Mouse (Mus musculus): ENCODE results near the gene Dnah14. TPM values are rescaled to one million over a fixed set of nuclear protein-coding genes. Genes with fewer than 3 reads are reported as not detected.
"Not testable (repeated sequence)": the region's sequence is repeated elsewhere in the genome, so short reads cannot be mapped to it uniquely, and the experiment has no call there.

The Dnah14 gene
- polyA plus RNA-seq, 1 experiment from 2014 or later = 0.93 TPM

DNA sequence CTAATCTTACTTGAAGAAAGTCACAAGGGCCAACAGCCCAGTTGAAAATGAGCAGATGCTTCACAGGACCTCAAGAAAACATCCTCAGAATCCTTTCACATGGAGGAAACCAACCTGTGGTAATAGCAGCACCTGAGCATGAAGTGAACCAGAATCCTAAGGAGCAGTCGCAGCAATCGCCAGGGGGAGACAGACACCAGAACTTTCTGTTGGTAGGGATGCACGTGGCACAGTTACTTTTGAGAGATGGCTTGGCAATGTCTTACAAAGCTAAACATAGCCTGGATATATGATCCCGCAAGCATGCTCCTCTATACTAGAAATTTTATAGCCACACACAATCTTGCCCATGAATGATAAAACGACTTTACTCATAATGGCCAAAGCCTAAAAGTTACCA is 152.3 kb downstream of the Dnah14 start:
- Histone ChIP-seq H3K4me2 (ENCODE audit: low read length) (no peak overlapping the region), H3K9me3 (ENCODE audit: control insufficient read depth, low read length) (no peaks in the 10 kb centered on the region), H3K27ac (replicated peaks; ENCODE audit: low read depth, low read length) (no peak overlapping the region), H3K4me3 (replicated peaks; ENCODE audit: low read depth, low read length) (no peak overlapping the region), H3K9ac (replicated peaks; ENCODE audit: low read length) (no peak overlapping the region), H3K4me1 (ENCODE audit: control insufficient read depth, insufficient read depth, low read length) (no peaks in the 10 kb centered on the region), H3K27me3 (ENCODE audit: control insufficient read depth, insufficient read depth, low read length) (no peaks in the 10 kb centered on the region), H3K36me3 (ENCODE audit: control insufficient read depth, insufficient read depth, low read length) (no peaks in the 10 kb centered on the region)
- ATAC-seq (ENCODE audit: low FRiP score, low TSS enrichment) (no peak), DNase-seq (peak; percentile 46)
- WGBS = 64% methylated on average over 5 of the region's 5 CpGs

DNA sequence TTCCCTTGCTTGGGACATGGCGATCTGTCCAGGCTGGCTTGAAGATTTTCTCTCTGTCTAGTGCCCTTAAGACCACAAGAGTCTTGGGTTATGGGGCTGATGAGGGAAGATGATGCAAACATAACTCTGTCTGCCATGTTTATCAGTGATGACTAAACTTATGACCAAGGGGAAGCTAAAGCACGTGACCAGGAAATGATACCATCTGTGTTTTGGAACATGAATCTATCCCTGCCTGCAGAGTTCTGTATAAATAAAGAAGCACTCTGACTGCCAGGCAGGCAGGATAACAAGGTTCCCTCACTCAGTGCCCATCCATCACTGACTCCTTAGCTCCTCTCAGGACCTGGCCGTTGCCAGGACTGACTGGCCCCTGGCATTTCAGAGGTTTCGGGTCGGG is 157.2 kb downstream of the Dnah14 start:
- no peaks in the 10 kb centered on the region for H3K4me1 ChIP-seq (ENCODE audit: control insufficient read depth, insufficient read depth, low read length)
- no peaks in the 10 kb centered on the region for H3K9me3 ChIP-seq (ENCODE audit: control insufficient read depth, low read length)
- H3K36me3 ChIP-seq (ENCODE audit: control insufficient read depth, insufficient read depth, low read length) = no peaks in the 10 kb centered on the region
- no peaks in the 10 kb centered on the region for H3K27me3 ChIP-seq (ENCODE audit: control insufficient read depth, insufficient read depth, low read length)
- no peak overlapping the region for H3K4me2 ChIP-seq (ENCODE audit: low read length)
- H3K4me3 ChIP-seq (replicated peaks; ENCODE audit: low read depth, low read length) = no peak overlapping the region
- H3K27ac ChIP-seq (replicated peaks; ENCODE audit: low read depth, low read length) = no peak overlapping the region
- DNase-seq (no peak), ATAC-seq (ENCODE audit: low FRiP score, low TSS enrichment) (no peak)
- no peak overlapping the region for H3K9ac ChIP-seq (replicated peaks; ENCODE audit: low read length)
- 94% methylated on average over 5 of the region's 5 CpGs for WGBS

DNA sequence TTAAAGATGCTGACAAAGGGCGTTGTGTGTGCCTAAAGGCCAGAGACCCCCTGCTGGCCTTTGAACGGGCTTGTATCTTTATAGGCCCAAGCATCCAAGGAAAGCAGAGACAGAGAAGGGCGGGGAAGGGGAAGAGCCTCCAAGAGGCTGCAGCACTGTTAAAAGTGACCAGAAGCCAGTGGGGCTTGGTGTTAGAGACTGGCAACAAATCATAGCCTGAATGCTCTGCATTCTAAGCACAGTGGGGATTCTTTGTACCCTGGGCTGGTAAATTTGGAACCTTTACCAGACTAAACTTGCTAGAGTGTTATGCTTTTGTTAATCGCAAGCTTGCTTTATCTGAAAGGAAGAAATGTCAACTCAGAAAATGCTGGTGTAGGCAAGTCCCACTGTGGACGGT is 163.9 kb downstream of the Dnah14 start:
- Histone ChIP-seq H3K36me3 (ENCODE audit: control insufficient read depth, insufficient read depth, low read length) (no peaks in the 10 kb centered on the region), H3K4me1 (ENCODE audit: control insufficient read depth, insufficient read depth, low read length) (no peaks in the 10 kb centered on the region; the same call in 1 of the 2 replicates), H3K9ac (replicated peaks; ENCODE audit: low read length) (no peak overlapping the region), H3K4me3 (replicated peaks; ENCODE audit: low read depth, low read length) (no peak overlapping the region), H3K9me3 (ENCODE audit: control insufficient read depth, low read length) (no peaks in the 10 kb centered on the region), H3K4me2 (ENCODE audit: low read length) (no peak overlapping the region), H3K27ac (replicated peaks; ENCODE audit: low read depth, low read length) (no peak overlapping the region), H3K27me3 (ENCODE audit: control insufficient read depth, insufficient read depth, low read length) (no peaks in the 10 kb centered on the region)
- WGBS = 43% methylated on average over 5 of the region's 5 CpGs
- no peak for DNase-seq
- ATAC-seq (ENCODE audit: low FRiP score, low TSS enrichment) = no peak

DNA sequence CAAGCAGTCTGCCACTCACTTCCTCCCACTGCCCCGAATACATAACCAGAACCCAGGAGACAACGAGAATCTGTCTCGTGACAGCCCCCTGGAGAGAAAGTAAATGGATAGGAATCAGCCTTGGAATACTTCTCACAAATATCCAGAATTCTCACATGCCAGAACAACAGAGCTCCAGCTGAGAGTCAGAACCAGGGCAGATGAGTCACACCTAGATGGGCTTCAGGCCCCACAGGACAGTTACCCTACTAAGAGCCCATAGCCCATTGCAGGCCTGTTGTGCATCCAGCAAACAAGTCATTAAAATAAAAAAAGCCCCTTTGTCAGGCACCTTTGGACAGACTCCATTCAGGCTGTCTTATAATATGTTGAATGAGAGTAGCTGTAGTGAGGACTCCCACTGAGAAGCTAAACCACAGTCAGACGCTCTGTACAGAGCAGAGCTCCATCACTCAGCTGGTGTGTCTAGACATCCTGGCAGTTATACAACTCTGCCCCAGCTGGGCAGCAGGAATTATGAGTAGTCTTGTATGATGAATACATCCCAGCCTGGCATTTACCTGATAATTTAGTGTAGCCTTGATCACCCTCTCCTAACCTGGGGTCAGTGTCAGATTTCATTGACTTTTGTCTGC is 166.0 kb downstream of the Dnah14 start:
- Histone ChIP-seq H3K4me1 (ENCODE audit: control insufficient read depth, insufficient read depth, low read length) (no peaks in the 10 kb centered on the region; the same call in 1 of the 2 replicates), H3K9ac (replicated peaks; ENCODE audit: low read length) (no peak overlapping the region), H3K36me3 (ENCODE audit: control insufficient read depth, insufficient read depth, low read length) (no peaks in the 10 kb centered on the region), H3K9me3 (ENCODE audit: control insufficient read depth, low read length) (no peaks in the 10 kb centered on the region), H3K4me3 (replicated peaks; ENCODE audit: low read depth, low read length) (no peak overlapping the region), H3K27me3 (ENCODE audit: control insufficient read depth, insufficient read depth, low read length) (no peaks in the 10 kb centered on the region), H3K4me2 (ENCODE audit: low read length) (no peak overlapping the region), H3K27ac (replicated peaks; ENCODE audit: low read depth, low read length) (no peak overlapping the region)
- 41% methylated on average over 4 of the region's 4 CpGs for WGBS
- no peak for ATAC-seq (ENCODE audit: low FRiP score, low TSS enrichment)
- DNase-seq = peak; percentile 14

DNA sequence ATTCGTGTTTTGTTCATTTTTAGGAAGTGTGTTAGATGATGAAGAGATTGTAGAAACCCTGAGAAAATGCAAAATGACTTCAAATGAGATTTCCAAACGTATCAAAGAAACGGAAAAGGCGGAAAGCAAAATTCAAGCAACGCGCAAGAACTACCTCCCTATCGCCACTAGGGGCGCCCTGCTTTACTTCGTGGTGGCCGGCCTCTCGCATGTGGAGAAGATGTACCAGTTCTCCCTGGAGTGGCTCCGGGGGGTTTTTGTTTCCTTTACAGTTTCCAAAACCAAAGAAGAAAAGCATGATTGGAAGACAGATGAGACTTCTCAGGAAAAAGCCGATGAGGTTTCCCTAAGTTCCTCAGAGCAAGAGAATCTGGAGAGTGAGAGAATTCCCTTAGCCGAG is 193.0 kb downstream of the Dnah14 start:
- H3K4me1 ChIP-seq (ENCODE audit: control insufficient read depth, insufficient read depth, low read length) = no peaks in the 10 kb centered on the region
- H3K9ac ChIP-seq (replicated peaks; ENCODE audit: low read length) = no peak overlapping the region
- H3K36me3 ChIP-seq (ENCODE audit: control insufficient read depth, insufficient read depth, low read length) = no peaks in the 10 kb centered on the region
- no peak overlapping the region for H3K27ac ChIP-seq (replicated peaks; ENCODE audit: low read depth, low read length)
- no peak for DNase-seq
- no peaks in the 10 kb centered on the region for H3K9me3 ChIP-seq (ENCODE audit: control insufficient read depth, low read length)
- WGBS = 63% methylated on average over 14 of the region's 14 CpGs
- no peak overlapping the region for H3K4me2 ChIP-seq (ENCODE audit: low read length)
- no peak for ATAC-seq (ENCODE audit: low FRiP score, low TSS enrichment)
- no peak overlapping the region for H3K4me3 ChIP-seq (replicated peaks; ENCODE audit: low read depth, low read length)
- H3K27me3 ChIP-seq (ENCODE audit: control insufficient read depth, insufficient read depth, low read length) = no peaks in the 10 kb centered on the region

DNA sequence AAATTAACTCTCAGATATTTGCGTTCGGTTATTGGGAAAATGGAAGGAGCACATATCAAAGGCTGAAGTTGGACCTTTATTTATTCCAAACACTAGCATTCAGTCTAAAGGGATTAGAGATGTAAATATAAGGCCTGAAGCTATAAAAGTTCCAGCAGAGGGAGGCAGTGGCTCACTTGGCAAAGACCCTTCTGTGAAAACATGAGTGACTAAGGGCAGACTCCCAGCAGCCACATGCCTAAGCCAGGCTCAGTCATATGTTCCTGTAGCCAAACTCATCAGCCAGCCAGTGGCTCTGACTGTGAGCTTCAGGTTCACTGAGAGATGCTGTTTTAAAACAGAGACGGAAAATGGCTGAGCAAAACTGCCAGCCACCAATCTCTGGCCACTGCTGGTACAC is 195.5 kb downstream of the Dnah14 start:
- Histone ChIP-seq H3K27me3 (ENCODE audit: control insufficient read depth, insufficient read depth, low read length) (no peaks in the 10 kb centered on the region), H3K4me1 (ENCODE audit: control insufficient read depth, insufficient read depth, low read length) (no peaks in the 10 kb centered on the region), H3K9me3 (ENCODE audit: control insufficient read depth, low read length) (no peaks in the 10 kb centered on the region), H3K27ac (replicated peaks; ENCODE audit: low read depth, low read length) (no peak overlapping the region), H3K36me3 (ENCODE audit: control insufficient read depth, insufficient read depth, low read length) (no peaks in the 10 kb centered on the region), H3K4me3 (replicated peaks; ENCODE audit: low read depth, low read length) (no peak overlapping the region), H3K4me2 (ENCODE audit: low read length) (no peak overlapping the region), H3K9ac (replicated peaks; ENCODE audit: low read length) (no peak overlapping the region)
- 90% methylated on average over 3 of the region's 3 CpGs for WGBS
- ATAC-seq (ENCODE audit: low FRiP score, low TSS enrichment) = no peak
- DNase-seq = no peak

DNA sequence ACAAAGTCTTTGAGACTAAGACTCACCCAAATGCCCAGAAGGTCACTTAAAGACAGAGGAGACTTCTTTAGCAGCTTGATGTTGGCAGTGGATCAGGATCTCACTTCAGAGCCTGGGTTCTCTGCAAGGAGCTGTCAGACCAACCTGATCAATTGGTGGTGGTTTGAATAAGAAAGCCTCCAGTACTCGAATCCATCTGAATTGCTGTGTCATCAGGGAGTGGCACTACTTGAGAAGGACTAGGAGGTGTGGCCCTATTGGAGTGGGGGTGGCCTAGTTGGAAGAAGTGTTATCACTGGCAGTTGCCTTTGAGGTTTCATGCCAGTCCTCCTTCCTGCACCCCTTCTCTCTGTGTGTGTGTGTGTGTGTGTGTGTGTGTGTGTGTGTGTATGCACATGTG is 200.2 kb downstream of the Dnah14 start:
- Histone ChIP-seq H3K4me2 (ENCODE audit: low read length) (no peak overlapping the region), H3K4me1 (ENCODE audit: control insufficient read depth, insufficient read depth, low read length) (no peaks in the 10 kb centered on the region), H3K4me3 (replicated peaks; ENCODE audit: low read depth, low read length) (no peak overlapping the region), H3K27ac (replicated peaks; ENCODE audit: low read depth, low read length) (no peak overlapping the region), H3K9ac (replicated peaks; ENCODE audit: low read length) (no peak overlapping the region), H3K27me3 (ENCODE audit: control insufficient read depth, insufficient read depth, low read length) (no peaks in the 10 kb centered on the region), H3K9me3 (ENCODE audit: control insufficient read depth, low read length) (no peaks in the 10 kb centered on the region; the same call in 1 of the 2 replicates), H3K36me3 (ENCODE audit: control insufficient read depth, insufficient read depth, low read length) (no peaks in the 10 kb centered on the region)
- ATAC-seq (ENCODE audit: low FRiP score, low TSS enrichment) = no peak
- 54% methylated on average over 1 of the region's 1 CpGs for WGBS
- no peak for DNase-seq

DNA sequence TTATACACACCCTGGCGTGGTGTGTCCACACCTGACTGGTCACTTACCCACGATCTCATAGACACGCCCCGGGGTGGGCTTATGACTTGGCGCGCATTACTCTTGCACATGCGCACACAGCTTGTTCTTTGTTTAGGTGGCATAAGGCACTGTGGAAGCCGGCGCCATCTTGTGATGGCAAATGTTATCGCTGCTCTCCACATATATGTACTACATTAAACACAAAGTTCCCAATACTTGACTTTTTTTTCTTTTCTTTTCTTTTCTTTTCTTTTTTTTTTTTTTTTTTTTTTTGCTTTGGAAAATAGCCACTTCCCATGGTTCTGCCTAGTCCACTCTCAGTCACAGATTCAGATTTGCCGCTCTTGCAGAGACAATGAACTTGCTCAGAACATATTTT is 206.2 kb downstream of the Dnah14 start:
- H3K27me3 ChIP-seq (ENCODE audit: control insufficient read depth, insufficient read depth, low read length); H3K36me3 ChIP-seq (ENCODE audit: control insufficient read depth, insufficient read depth, low read length); H3K27ac ChIP-seq (replicated peaks; ENCODE audit: low read depth, low read length); DNase-seq; H3K4me3 ChIP-seq (replicated peaks; ENCODE audit: low read depth, low read length); H3K9ac ChIP-seq (replicated peaks; ENCODE audit: low read length); H3K4me1 ChIP-seq (ENCODE audit: control insufficient read depth, insufficient read depth, low read length); ATAC-seq (ENCODE audit: low FRiP score, low TSS enrichment); H3K9me3 ChIP-seq (ENCODE audit: control insufficient read depth, low read length); H3K4me2 ChIP-seq (ENCODE audit: low read length): not testable (repeated sequence)
- 95% methylated on average over 11 of the region's 11 CpGs for WGBS

DNA sequence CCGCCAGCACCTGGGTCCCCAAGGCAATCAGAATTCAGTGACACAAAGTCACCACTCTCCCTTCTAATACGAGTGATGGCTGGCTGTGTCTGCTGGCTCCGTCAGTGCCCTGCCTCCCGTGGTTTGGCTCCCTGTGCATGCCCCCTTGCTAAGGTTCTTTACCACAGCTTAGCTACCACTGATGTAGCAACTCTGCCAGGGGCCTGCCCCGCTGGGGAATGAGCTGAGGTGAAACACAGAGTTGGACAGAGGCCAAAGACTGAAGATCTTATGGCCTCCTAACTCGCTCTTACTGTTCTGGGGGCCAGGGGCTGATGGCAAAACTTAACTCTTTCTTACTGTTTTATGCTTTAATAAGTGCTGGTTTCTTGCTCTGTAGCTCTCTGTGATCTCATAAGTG is 213.6 kb downstream of the Dnah14 start:
- no peaks in the 10 kb centered on the region for H3K4me1 ChIP-seq (ENCODE audit: control insufficient read depth, insufficient read depth, low read length)
- no peak overlapping the region for H3K27ac ChIP-seq (replicated peaks; ENCODE audit: low read depth, low read length)
- no peaks in the 10 kb centered on the region for H3K36me3 ChIP-seq (ENCODE audit: control insufficient read depth, insufficient read depth, low read length)
- DNase-seq = no peak
- ATAC-seq (ENCODE audit: low FRiP score, low TSS enrichment) = no peak
- H3K4me2 ChIP-seq (ENCODE audit: low read length) = no peak overlapping the region
- WGBS = 57% methylated on average over 6 of the region's 6 CpGs
- H3K9ac ChIP-seq (replicated peaks; ENCODE audit: low read length) = no peak overlapping the region
- H3K9me3 ChIP-seq (ENCODE audit: control insufficient read depth, low read length) = no peaks in the 10 kb centered on the region
- H3K4me3 ChIP-seq (replicated peaks; ENCODE audit: low read depth, low read length) = no peak overlapping the region
- no peaks in the 10 kb centered on the region for H3K27me3 ChIP-seq (ENCODE audit: control insufficient read depth, insufficient read depth, low read length)
